Mouse (Mus musculus) hindbrain, embryonic 16.5 days (tissue): ENCODE data around the gene Prph. TPM values are rescaled to one million over a fixed set of nuclear protein-coding genes. Genes with fewer than 3 reads are reported as not detected.
A peak's percentile ranks its signal among the peaks of the same experiment; 100 is the strongest.

Experiments used
- ATAC-seq: fragments of 200-750 bp; cut with Nextera tagmentation; 2 replicates; pipeline ENCODE4 v1.8.0; 2017; ENCODE audit warnings: moderate TSS enrichment, moderate library complexity
- H3K27ac ChIP-seq: fragments of 300-500 bp; sonication (generic); 2 replicates; pipeline ENCODE4 v1.5.1; 2014; ENCODE audit warnings: low read depth, mild to moderate bottlenecking, control low read depth, low read length, moderate library complexity
- H3K27me3 ChIP-seq: fragments of 300-500 bp; sonication (generic); replicated peaks from 2 replicates; pipeline ENCODE4 v1.6.1; 2014; ENCODE audit warnings: low read length; ENCODE audit not compliant: control insufficient read depth, insufficient read depth
- H3K36me3 ChIP-seq: fragments of 300-500 bp; sonication (generic); 2 replicates; pipeline ENCODE4 v1.6.1; 2014; ENCODE audit warnings: mild to moderate bottlenecking, low read length, moderate library complexity, mixed read lengths; ENCODE audit not compliant: control insufficient read depth, insufficient read depth
- H3K4me1 ChIP-seq: fragments of 300-500 bp; sonication (generic); 2 replicates; pipeline ENCODE4 v1.6.1; 2014; ENCODE audit warnings: low read depth, low read length; ENCODE audit not compliant: control insufficient read depth, insufficient read depth
- H3K4me2 ChIP-seq: fragments of 300-500 bp; sonication (generic); 2 replicates; pipeline ENCODE4 v1.6.1; 2014; ENCODE audit warnings: mild to moderate bottlenecking, low read length, control low read depth, moderate library complexity
- H3K4me3 ChIP-seq: fragments of 300-500 bp; sonication (generic); 2 replicates; pipeline ENCODE4 v1.5.1; 2014; ENCODE audit warnings: mild to moderate bottlenecking, low read length, control low read depth, moderate library complexity
- H3K9ac ChIP-seq: fragments of 300-500 bp; sonication (generic); 2 replicates; pipeline ENCODE4 v1.6.1; 2014; ENCODE audit warnings: low read depth, mild to moderate bottlenecking, control low read depth, low read length, moderate library complexity
- H3K9me3 ChIP-seq: fragments of 300-500 bp; sonication (generic); 2 replicates; pipeline ENCODE4 v1.6.1; 2014; ENCODE audit warnings: mild to moderate bottlenecking, low read length, moderate library complexity; ENCODE audit not compliant: control insufficient read depth
- WGBS: fragments of 180-500 bp; shearing (Covaris S2); extraction: QIAGEN DNeasy Blood & Tissue Kit; methylation state at CpG from one replicate; pipeline ENCODE4 v1.1.7; 2014; 5-methylcytosine and 5-hydroxymethylcytosine counted together
- polyA plus RNA-seq: library from polyadenylated mRNA; unstranded; fragments of >200 nt; fragmentation: Nextera tagmentation; extraction: Ambion mirVana; gene quantifications from 2 replicates; pipeline ENCODE4 v1.2.1, GENCODE M21; 2015

Prph gene
- polyA plus RNA-seq, result 52.8 and 81.8 TPM in 2 replicates

- ATAC-seq, result 0 out of 2 replicates have a peak, but pooled peaks have one; percentile 38
- H3K27ac ChIP-seq, result no peak within 1 kb of the TSS
Measured at GRCm38 (mm10) chr15:99055040-99055439, at the start of gene Prph. Prph (plus strand) TSS chr15:99055174.

GRCm38 (mm10) chr15:99008801-99009241 is 46.2 kb upstream of the Prph start:
- no peaks in the 10 kb centered on the region for H3K9me3 ChIP-seq
- no peak overlapping the region for H3K4me2 ChIP-seq
- H3K4me1 ChIP-seq, result no peaks in the 10 kb centered on the region
- H3K4me3 ChIP-seq, result no peak overlapping the region
- WGBS, result 79% methylated on average over 6 of the region's 6 CpGs
- H3K36me3 ChIP-seq, result no peaks in the 10 kb centered on the region
- H3K9ac ChIP-seq, result no peak overlapping the region
- H3K27me3 ChIP-seq, result no peaks in the 10 kb centered on the region
- H3K27ac ChIP-seq, result no peak overlapping the region
- no peak for ATAC-seq

More at GRCm38 (mm10) chr15:99055040-99055439, at the start of gene Prph:
- peak within 1 kb of the TSS; percentile 41 for H3K4me3 ChIP-seq
- WGBS, result under 1% methylated on average over 24 of the region's 30 CpGs
- H3K4me1 ChIP-seq, result peaks cover 24% of the 10 kb centered on the region
- peak within 1 kb of the TSS; percentile 54; the same call in 1 of the 2 replicates for H3K9ac ChIP-seq
- H3K36me3 ChIP-seq, result no peaks in the 10 kb centered on the region
- H3K9me3 ChIP-seq, result no peaks in the 10 kb centered on the region
- peak within 1 kb of the TSS; percentile 82 for H3K4me2 ChIP-seq
- peaks cover 52% of the 10 kb centered on the region for H3K27me3 ChIP-seq

GRCm38 (mm10) chr15:99010896-99011295 is 44.1 kb upstream of the Prph start:
- H3K4me3 ChIP-seq, result no peak overlapping the region
- 78% methylated on average over 2 of the region's 2 CpGs for WGBS
- no peak for ATAC-seq
- no peak overlapping the region for H3K9ac ChIP-seq
- H3K27me3 ChIP-seq, result no peaks in the 10 kb centered on the region
- no peaks in the 10 kb centered on the region for H3K36me3 ChIP-seq
- no peaks in the 10 kb centered on the region for H3K9me3 ChIP-seq
- H3K4me1 ChIP-seq, result no peaks in the 10 kb centered on the region
- H3K4me2 ChIP-seq, result no peak overlapping the region
- no peak overlapping the region for H3K27ac ChIP-seq

GRCm38 (mm10) chr15:99011946-99012345 is 43.0 kb upstream of the Prph start:
- no peak overlapping the region for H3K4me2 ChIP-seq
- no peaks in the 10 kb centered on the region for H3K27me3 ChIP-seq
- no peaks in the 10 kb centered on the region for H3K4me1 ChIP-seq
- no peak overlapping the region for H3K4me3 ChIP-seq
- H3K36me3 ChIP-seq, result no peaks in the 10 kb centered on the region
- ATAC-seq, result no peak
- H3K9me3 ChIP-seq, result no peaks in the 10 kb centered on the region
- 80% methylated on average over 3 of the region's 3 CpGs for WGBS
- no peak overlapping the region for H3K27ac ChIP-seq
- no peak overlapping the region for H3K9ac ChIP-seq

GRCm38 (mm10) chr15:99014496-99015030 is 40.4 kb upstream of the Prph start:
- H3K27me3 ChIP-seq, result no peaks in the 10 kb centered on the region
- no peak for ATAC-seq
- WGBS, result 72% methylated on average over 9 of the region's 9 CpGs

GRCm38 (mm10) chr15:99017355-99017761 is 37.6 kb upstream of the Prph start:
- 73% methylated on average over 8 of the region's 8 CpGs for WGBS
- Histone ChIP-seq H3K4me2 (no peak overlapping the region), H3K27ac (peak overlapping the region; percentile 57), H3K4me1 (peaks cover 3% of the 10 kb centered on the region; the same call in 1 of the 2 replicates), H3K9me3 (no peaks in the 10 kb centered on the region), H3K9ac (no peak overlapping the region), H3K27me3 (no peaks in the 10 kb centered on the region), H3K36me3 (no peaks in the 10 kb centered on the region), H3K4me3 (no peak overlapping the region)
- ATAC-seq, result no peak

More at GRCm38 (mm10) chr15:99014496-99015030, 40.4 kb upstream of the Prph start:
- Histone ChIP-seq H3K36me3 (no peaks in the 10 kb centered on the region), H3K9me3 (no peaks in the 10 kb centered on the region), H3K27ac (no peak overlapping the region), H3K4me2 (no peak overlapping the region), H3K9ac (no peak overlapping the region), H3K4me3 (no peak overlapping the region), H3K4me1 (peaks cover 3% of the 10 kb centered on the region; the same call in 1 of the 2 replicates)

- H3K27me3 ChIP-seq, result no peaks in the 10 kb centered on the region
- 42% methylated on average over 9 of the region's 9 CpGs for WGBS
- H3K9ac ChIP-seq, result no peak overlapping the region
Measured at GRCm38 (mm10) chr15:99017986-99018385, 37.0 kb upstream of the Prph start.

GRCm38 (mm10) chr15:99018630-99019029 is 36.3 kb upstream of the Prph start:
- Histone ChIP-seq H3K4me3 (no peak overlapping the region), H3K4me1 (peaks cover 3% of the 10 kb centered on the region; the same call in 1 of the 2 replicates), H3K27ac (peak overlapping the region; percentile 26; the same call in 1 of the 2 replicates), H3K9me3 (no peaks in the 10 kb centered on the region), H3K4me2 (no peak overlapping the region), H3K36me3 (no peaks in the 10 kb centered on the region), H3K9ac (no peak overlapping the region), H3K27me3 (no peaks in the 10 kb centered on the region)
- no peak for ATAC-seq
- 77% methylated on average over 4 of the region's 4 CpGs for WGBS

More at GRCm38 (mm10) chr15:99017986-99018385, 37.0 kb upstream of the Prph start:
- no peaks in the 10 kb centered on the region for H3K36me3 ChIP-seq
- no peak overlapping the region for H3K4me3 ChIP-seq
- 0 out of 2 replicates have a peak overlapping the region, but pooled peaks have one; percentile 13 for H3K4me2 ChIP-seq
- peak overlapping the region; percentile 57 for H3K27ac ChIP-seq
- H3K9me3 ChIP-seq, result no peaks in the 10 kb centered on the region
- 0 out of 2 replicates have a peak, but pooled peaks have one; percentile 27 for ATAC-seq
- peaks cover 3% of the 10 kb centered on the region; the same call in 1 of the 2 replicates for H3K4me1 ChIP-seq

- H3K4me1 ChIP-seq, result peaks cover 3% of the 10 kb centered on the region; the same call in 1 of the 2 replicates
- no peaks in the 10 kb centered on the region for H3K36me3 ChIP-seq
- no peak overlapping the region for H3K9ac ChIP-seq
- WGBS, result 68% methylated on average over 8 of the region's 8 CpGs
- no peak overlapping the region for H3K4me3 ChIP-seq
- H3K9me3 ChIP-seq, result no peaks in the 10 kb centered on the region
- H3K27me3 ChIP-seq, result no peaks in the 10 kb centered on the region
- no peak overlapping the region for H3K27ac ChIP-seq
- no peak overlapping the region for H3K4me2 ChIP-seq
- no peak for ATAC-seq
Measured at GRCm38 (mm10) chr15:99019436-99019835, 35.5 kb upstream of the Prph start.
